Mouse (Mus musculus): ENCODE results near the gene Tmem28.

GRCm38 (mm10) chrX:99873920-99874296 is 53.1 kb downstream of the Tmem28 start:
- TF ChIP-seq CTCF (IDR thresholded peaks at IDR 0.05) (no peak), POLR2A (IDR thresholded peaks at IDR 0.05; ENCODE audit: insufficient read depth, low read depth, low read length) (no peak), EP300 (IDR thresholded peaks at IDR 0.05; ENCODE audit: insufficient read depth, low read depth, low read length) (no peak)

All from heart, adult 2 months (tissue).